Mouse (Mus musculus) activated CD4-positive, CD25-positive, alpha-beta regulatory T cell (primary cell): Measurements from ENCODE around the gene Serpinb9. TPM values are rescaled to one million over a fixed set of nuclear protein-coding genes. Genes with fewer than 3 reads are reported as not detected.

Experiments
- polyA plus RNA-seq, 2 experiments: library from polyadenylated mRNA; unstranded; fragments of 100-300 nt; shearing (Covaris generic); gene quantifications; one replicate each; pipeline ENCODE4 v1.2.1; 2017

Serpinb9 gene
- 10 to 100 TPM; 19.9 TPM for polyA plus RNA-seq

GRCm38 (mm10) chr13:33002950-33003349, at the start of gene Serpinb9:
TSS of gene Serpinb9 (plus strand) at chr13:33003250.

GRCm38 (mm10) chr13:32964989-32965811, 37.9 kb upstream of the Serpinb9 start, which contains the start of gene Serpinb6b:
TSS of gene Serpinb6b (plus strand) at chr13:32965209.

GRCm38 (mm10) chr13:33027244-33027643, 24.2 kb downstream of the Serpinb9 start, which contains the start of gene Serpinb9b:
TSS of gene Serpinb9b (plus strand) at chr13:33027416.

Other genes with a start within 250 kb of the Serpinb9 start
- gene Mylk4, start 219.3 kb upstream of the Serpinb9 start, polyA plus RNA-seq = under 1 TPM in 1 of 2 experiments, not detected in 1; 0.21 TPM
- gene Wrnip1, start 201.2 kb upstream of the Serpinb9 start, polyA plus RNA-seq = 10 to 100 TPM; 45.9 to 81.8 TPM
- 1 to 10 TPM in 1 of 2 experiments, not detected in 1; 1.9 TPM for gene D930007J09Rik, start 200.4 kb upstream of the Serpinb9 start, polyA plus RNA-seq
- gene Serpinb1a, start 152.1 kb upstream of the Serpinb9 start, polyA plus RNA-seq = 1 to 10 TPM; 3.1 to 6.0 TPM
- not detected for gene Serpinb1c, start 105.0 kb upstream of the Serpinb9 start, polyA plus RNA-seq
- gene Serpinb6b, start 38.0 kb upstream of the Serpinb9 start, polyA plus RNA-seq = 10 to 100 TPM; 15.8 to 20.9 TPM
- gene Serpinb9b, start 24.2 kb downstream of the Serpinb9 start, polyA plus RNA-seq = not detected
- not detected for gene Serpinb1b, start 75.3 kb downstream of the Serpinb9 start, polyA plus RNA-seq
- not detected for gene Serpinb9c, start 156.5 kb downstream of the Serpinb9 start, polyA plus RNA-seq
- under 1 TPM in 1 of 2 experiments, not detected in 1; 0.21 TPM for gene Serpinb9d, start 189.7 kb downstream of the Serpinb9 start, polyA plus RNA-seq
- not detected for gene Serpinb9e, start 246.4 kb downstream of the Serpinb9 start, polyA plus RNA-seq